Mouse (Mus musculus) urinary bladder, postnatal 36 days (tissue): ENCODE data around the gene Gm17655.
"Not testable (repeated sequence)": the region's sequence is repeated elsewhere in the genome, so short reads cannot be mapped to it uniquely, and the experiment has no call there.

Source experiments
- DNase-seq, 2 experiments: peaks; one replicate each; pipeline ENCODE4 v3.0.0; 2022; ENCODE audit warnings: low spot score in 2 of 2, mixed read lengths in 1 of 2

Gm17655 gene

DNA sequence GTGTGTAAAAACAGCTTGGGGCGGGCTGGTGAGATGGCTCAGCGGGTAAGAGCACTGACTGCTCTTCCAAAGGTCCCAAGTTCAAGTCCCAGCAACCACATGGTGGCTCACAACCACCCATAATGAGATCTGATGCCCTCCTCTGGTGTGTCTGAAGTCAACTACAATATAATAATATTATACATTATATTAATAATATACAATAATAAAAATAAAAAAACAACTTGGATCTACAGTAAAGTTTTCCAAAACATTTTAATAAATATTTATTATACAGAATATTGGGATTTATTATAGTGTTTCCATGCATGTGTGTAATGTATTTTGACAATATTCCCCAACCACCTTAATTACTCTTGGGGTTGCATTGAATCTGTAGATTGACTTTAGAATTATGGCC is at the start of gene Gm17655:
Gm17655 (minus strand) TSS at position 101 of the 400 bp plus-strand sequence.
- DNase-seq: not testable (repeated sequence)

DNA sequence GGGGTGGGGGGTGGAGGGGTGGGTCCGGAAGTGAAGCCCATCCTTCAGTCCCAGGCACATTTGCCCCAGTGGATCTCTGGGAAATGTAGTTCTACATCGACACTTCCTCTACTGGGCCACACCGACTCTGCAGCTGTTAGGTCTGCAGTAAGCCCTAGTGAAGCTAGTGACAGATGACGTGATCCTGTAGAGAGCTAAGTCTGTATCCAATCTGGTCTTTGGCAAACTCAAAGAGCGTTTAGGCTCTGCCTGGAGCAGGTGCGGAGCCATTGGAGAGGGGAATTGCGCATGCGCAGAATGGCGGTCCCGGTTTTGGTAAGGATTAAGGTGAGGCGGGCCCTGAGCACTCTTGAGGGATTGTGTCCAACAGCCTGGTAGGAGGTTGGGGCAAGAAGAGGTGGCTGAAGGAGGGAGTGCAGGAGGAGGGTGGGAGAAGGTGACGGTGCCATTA is 37.7 kb upstream of the Gm17655 start, which contains the start of gene Zfp605:
Zfp605 (plus strand) TSS at position 102 of the 451 bp plus-strand sequence.
- peak; percentile 80 to 84 for DNase-seq

DNA sequence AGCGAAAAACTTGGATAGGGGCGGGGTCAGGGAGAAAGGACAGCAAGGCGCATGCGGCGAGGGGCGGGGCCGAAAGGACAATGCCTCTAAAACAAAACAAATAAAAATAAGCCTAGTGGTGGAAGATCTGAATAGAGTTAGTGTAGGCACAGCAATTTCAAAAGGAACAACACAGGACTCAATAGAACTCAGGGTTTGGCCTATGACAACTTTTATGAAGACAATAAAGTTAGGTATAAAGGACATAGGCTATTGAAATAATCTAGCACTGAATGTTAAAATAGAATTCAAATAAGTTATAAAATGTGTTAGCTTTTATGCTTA is 36.0 kb upstream of the Gm17655 start:
- DNase-seq: no peak

DNA sequence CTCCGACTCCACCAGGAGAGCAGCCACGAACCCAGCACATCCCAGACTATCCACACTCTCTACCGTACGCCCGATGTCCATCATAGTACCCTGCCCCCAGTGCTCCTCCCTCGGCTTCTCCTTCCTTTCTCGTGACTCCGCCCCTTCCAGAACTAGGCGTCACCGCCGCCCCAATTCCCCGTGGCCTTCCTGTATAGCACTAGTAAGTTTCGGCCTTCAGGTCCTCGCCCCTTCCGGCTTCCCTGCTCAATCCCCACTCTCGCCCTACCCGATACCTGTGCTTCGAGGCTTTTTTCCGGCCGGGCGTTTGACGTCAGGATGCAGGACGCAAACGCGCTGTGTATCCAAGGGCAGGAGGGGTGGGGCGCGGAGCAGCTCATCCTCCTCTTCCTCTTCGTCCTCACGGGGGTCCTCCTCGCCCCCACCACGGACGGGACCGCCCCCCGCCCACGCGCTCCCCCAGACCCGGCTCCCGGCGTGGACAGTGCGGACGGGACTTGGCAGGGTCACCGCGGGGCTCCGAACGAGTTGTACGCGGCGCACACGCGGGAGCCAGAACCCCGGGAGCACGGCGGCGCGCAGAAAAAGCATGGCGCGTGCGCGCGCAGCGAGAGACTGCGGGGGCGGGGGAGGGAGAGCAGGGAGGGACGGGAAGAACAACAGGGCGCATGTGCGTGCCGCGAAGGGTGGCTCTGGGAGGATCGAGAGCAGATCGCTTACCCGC is 35.4 kb upstream of the Gm17655 start, which contains the start of gene Gtpbp6:
Gtpbp6 (minus strand) TSS at position 617 of the 724 bp plus-strand sequence.
- peak; percentile 92 to 96 for DNase-seq

DNA sequence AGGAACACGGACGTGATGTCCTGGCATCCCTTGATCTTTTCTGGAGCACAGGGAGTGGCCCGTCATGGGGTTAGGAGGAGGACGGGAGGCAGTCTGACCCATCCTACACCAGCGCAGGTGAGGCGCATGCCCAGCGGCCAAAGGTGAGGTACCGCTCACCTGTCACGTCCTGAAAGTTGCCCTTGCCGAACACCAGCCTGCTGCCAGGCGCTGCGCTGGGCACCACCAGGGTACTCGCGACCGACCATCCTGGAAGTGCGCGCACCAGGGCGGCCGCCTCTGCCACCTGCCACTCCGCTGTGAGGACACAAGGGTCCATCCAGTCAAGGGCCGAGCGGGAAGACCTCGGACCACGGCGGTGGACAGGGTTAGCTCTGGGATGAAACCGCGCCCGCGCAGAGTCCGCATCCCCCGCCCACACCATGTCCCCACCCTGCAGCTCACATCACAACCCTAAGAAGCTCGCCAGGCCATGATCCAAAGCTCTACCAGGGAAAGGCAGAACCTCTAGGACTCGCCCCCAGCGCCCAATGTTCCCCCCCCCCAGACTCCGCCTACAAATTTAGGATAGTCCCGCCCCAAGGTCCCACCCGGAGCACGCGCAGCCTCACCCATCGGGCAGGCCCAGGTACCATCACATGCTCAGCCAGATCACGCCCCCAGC is 34.7 kb upstream of the Gm17655 start:
- DNase-seq: no peak

DNA sequence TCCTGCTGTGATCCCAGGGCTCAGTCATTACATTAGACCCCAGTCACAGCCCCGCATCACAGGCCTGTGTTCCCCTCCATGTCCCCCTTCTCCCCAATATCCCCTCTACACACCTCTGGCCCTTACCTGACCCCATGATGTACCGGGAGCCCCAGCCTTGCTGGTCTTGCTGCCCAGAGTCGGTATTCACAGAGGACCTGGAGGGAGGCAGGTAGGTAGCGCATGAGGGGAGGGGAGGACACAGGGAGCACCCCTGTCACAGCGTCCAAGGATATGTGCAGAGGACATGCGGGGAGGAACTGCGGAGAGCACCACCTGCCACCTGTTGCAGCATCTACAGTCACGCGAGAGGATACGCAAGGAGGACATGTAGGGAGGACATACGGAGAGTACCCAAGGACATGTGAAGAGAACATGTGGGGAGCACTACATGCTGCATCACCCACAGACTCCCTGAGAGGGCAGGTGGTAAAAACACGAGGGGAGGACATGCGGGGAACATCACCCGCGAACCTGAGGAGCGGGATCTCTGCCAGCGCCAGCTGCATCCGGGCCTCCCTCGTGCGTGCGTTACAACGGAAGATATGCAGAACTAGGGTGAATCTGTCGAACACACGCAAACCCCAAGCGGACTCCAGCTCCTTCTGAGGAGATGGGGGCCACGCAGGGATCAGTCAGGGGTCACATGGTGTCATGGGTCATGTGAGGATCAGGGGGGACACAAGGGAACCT is 34.0 kb upstream of the Gm17655 start:
- no peak for DNase-seq

DNA sequence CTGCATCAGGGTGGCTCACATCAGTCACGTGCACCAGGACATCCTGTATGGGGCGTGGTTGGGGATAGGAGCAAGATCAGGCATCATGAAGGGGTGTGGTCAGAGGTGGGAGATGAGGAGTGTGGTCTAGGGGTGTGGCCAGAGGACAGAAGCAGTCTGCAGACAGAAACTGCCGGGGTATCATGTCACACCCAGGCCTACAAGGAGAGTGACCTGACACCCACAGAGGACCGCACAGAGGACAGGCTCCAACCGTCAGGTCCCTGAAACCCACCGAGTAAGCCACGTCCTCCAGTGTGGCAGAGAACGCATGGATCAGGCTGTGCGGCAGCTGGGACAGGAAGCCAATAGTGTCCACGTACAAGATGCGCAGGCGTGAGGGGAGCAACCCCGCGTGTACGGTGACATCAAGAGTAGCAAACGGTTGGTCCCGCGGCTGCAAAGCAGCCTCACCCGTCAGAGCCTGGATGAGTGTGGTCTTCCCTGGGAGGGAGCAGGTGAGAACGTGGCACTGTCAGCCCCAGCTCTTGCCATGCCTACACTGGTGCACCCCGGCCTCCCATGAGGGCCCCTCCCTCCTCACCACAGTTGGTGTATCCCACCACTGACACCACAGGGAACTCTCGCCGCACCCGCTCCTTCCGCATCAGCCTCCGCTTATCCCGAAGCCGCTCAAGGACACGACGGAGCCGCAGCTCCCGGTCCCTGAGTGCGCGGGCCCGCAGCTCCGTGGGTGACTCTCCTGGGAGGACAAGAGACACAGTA is 32.5 kb upstream of the Gm17655 start:
- no peak for DNase-seq

DNA sequence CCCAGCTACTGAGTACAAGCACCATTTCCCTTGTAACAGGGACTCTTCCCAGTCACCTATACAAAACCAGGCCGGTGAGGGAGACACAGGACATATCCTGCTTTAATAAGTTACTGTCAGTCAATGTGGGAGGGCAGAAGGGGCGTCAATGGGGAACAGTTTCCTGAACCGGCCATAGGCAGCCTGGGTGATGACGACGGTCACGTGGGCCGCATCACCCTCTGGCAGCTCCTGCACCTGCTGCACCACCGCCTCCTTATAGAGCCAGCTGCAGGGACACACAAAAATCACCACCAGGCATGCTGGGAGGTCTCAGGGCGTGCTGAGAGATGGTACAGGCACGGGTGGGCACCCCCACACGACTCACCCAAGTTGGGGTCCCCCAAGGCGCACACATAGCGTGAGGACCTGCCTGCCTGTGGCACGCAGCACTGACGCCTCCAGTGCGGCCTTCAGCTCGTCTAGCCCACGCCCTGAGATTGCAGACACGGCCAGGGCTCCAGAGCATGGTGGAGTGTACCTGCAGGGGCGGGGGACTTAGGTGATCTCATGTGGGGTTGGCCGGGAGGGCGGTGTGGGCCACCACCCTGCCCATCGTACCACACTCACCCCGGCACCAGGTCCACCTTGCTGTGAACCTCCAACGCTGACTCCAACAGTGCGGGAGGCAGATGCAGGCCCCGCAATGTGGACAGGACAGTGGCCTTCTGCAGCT is 31.7 kb upstream of the Gm17655 start:
- DNase-seq: no peak

DNA sequence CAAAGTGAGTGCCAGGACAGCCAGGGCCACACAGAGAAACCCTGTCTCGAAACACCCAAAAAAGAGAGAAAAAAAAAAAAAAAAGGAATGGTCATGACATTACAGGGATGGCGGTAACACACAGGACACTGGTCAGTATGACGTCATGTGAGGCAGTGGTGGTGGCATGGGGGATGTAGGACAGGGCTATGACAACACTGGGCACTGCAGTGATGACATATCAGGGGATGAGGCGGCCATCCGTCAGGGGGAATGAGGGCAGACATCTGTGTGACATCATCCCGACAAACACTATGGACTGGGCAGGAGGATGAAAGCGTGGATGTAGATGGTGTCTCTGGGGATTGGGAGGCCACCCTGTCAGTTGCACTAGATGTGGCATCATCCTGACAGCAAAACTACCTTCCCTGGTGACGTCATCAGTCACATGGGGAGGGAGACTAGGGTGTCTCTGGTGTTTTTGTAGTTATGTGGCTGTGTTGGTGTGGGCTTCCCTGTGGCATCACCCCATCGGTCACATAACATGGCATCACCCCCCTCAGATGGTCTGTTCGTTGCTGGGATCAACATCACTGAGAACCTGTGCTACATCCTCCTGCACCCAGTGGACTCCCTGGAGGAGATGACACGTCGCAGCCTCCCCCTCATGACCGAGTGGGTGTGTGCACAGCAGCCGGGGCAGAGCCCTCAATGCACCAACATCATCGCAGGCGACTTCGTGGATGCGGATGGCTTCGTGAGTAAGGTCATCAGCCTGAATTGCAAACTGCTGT is 30.7 kb upstream of the Gm17655 start:
- no peak for DNase-seq

DNA sequence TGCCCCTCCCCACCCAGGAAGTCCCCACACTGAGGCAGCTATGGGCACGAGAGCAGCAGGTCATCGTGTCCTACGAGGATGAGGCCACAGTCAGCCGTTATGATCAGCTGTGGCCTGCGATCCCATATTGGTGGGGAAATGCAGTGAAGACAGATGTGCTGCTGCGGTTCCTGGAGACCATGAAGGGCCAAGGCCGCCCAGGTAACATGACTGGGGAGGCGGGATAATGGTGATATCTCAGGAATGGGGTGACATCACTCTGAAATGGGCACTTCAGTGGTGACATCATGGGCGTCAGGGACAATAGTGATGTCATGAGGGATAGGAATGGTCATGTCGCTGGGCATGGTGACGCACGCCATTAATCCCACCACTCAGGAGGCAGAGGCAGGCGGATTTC is 30.1 kb upstream of the Gm17655 start:
- DNase-seq: no peak

DNA sequence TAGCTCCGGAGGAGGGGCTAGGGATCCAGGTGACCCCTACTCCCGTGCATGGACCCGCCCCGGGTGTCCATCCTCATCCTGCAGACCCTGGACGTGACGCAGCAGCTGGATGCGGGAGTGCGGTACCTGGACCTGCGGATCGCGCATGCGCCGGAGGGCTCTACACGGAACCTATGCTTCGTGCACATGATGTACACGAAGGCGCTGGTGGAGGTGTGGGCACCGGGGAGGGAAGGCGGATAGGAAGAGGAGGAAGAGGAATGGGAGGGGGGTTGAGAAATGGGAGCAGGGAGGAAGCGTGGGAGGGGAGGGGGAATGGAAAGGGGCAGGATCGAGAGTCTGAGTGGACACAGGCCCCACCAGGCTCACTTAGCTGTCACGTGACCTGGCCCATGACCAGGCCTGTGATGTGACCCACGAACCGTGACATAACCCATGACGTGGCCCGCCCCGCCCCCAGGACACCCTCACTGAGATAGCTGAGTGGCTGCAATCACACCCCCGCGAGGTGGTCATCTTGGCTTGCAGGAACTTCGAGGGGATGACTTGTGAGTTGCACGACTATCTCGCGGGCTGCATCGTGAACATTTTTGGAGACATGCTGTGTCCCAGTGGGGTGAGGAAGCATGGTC is 29.5 kb upstream of the Gm17655 start:
- DNase-seq: no peak

DNA sequence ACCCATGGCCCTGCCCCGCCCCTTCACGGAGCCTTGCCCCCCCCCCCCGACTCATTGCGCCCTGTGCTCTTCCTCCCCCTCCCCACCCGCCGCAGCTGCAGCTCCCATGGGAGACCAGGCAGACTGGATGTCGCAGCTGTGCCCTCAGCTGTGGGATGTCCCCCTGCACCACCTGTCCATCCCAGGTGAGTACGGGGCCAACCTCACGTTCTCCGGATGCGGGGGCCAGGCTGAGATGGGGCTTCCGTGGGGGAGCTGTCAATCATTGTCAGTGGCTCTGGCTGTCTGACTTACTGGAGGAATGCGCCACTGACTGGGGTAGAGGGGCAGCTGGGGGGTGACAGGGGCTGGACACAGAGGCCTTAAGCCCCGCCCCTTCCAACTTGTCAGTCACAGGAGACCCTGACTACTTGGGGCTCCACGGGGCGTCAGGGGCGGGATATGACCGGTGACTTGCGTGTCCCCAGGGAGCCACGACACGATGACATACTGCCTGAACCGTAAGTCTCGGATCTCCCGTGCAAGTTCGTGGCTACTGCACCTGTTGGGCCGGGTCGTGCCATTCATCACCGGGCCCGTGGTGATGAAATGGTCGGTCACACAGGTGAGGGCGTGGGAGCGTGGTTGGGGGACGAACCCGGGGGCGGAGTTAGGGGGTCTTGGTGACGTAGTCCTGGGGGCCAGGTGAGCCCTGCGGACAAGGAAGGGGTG is 28.8 kb upstream of the Gm17655 start:
- DNase-seq: no peak

DNA sequence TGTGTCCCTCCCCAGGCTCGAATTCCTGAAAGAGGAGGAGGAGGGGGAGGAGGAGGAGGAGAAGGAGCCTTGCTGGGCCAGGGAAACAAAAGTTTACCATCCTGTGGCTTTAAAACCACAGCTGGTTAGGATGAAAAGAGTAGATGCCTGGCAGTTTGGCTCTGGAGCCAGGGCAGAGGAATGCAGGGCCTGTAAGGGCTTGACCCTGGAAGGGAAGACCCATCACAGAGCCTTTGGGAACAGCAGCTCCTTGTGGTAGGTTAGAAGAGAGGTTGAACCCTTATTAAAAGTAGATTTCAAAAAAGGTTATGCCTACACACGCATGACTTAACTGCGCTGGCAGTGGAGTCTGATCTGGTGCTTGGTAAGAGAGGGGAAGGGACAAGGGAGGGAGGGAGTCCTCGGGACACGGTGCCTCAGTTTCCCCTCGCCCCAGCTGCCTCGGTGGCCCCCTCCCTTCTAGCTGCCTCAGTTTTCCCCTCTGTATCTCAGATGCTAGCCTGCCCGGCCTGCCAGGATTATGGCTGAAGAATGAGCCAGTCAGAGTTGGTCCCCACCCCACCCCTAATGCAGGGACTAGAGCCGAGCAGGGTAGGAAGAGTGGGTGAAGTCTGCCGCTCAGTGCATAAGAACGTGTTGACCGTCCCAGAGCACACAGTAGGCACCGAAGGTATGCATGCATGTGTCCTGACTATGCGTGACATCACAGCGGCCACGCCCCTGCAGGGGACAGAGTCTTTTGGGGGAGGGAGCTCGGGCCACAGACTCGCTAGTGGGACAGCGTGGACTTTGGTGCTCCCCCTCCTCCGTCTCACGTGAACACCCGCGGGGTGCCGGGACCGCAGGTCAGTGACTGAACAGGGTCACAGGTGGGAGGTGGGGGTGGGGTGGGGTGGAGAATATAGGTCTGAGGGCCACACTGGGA is 27.6 kb upstream of the Gm17655 start, which contains the start of gene Plcxd1:
Plcxd1 (plus strand) TSS at position 314 of the 925 bp plus-strand sequence.
- no peak for DNase-seq

DNA sequence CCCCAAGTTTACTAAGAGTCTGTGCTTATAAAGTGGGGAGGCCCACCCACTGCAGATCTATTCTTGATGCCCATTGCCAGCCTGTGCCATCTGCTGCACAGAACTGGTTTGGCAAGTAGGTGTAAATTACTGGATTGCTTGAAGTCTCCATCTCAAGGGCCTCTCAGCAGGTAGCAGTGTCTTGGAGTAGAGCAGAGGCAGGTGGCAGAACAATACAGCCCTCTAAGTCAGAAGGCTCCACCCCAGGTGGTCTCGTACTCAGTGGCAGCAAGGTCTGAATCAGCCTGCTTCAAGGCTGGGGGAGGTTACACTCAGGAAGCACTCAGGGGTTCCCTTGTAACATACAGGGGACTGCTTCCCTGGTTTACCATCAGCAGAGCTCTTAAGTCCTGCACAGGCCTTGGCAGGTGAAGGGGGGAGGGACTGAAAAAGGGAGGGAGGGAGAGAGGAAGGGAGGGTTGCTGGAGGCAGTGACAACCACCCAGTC is 26.7 kb upstream of the Gm17655 start:
- no peak for DNase-seq

DNA sequence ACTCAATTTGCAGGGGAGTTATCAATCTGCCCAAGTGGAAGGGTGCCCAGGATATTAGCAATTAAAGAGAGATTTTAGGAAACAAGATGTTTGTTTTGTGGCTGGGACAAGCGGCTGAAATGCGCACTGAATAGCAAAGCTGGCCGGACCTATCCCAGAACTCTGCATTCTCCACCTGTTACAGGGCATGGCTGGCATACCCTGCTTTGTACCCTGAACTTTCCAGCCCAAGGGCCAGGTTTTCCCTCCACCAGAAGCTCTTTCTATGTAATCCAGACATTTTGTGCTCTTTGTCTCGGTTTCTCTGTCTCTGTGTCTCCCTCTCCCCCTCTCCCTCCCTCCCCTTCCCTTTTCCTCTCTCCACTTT is 22.5 kb upstream of the Gm17655 start:
- DNase-seq: no peak

DNA sequence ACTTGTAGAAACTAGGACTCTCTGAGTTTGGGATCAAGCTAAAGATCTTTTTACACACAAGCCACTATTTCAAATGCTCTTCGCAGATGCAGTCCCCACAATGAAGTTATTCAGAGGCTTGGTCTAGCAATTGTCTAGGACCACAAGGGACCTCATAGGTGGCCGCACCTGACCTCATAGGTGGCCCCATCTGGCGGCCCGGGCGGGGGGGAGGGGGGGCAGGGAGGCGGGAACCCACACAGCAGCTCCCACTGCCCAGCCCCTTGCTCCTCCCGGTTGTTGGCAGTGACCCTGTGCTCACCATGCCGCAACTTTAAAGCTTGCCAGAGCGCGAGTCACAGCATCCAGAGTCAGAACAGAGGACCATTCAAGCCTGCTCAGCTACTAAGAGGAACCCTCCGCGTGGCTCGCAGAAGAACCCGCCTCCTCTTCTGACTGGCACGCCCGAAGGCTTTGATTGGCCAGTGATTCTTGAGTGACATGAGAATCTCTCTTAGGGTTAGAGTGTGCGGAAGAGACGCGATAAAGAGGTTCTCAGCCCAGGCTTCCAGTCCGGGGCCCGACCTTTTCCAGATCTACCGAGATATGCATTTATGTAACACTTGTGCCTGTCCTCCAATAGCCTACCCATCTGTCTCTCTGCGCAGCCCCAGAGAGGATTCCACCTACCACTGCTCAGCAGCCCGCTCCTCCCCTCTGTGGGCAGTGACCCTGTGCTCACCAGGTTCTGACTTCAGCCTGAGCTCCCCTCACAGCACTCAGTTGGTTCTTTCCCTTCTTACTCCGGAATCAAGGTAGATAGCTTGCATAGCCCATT is 21.9 kb upstream of the Gm17655 start, which contains the start of gene Gm35315:
Gm35315 (minus strand) TSS at position 391 of the 817 bp plus-strand sequence.
- peak; percentile 76 to 86 for DNase-seq

DNA sequence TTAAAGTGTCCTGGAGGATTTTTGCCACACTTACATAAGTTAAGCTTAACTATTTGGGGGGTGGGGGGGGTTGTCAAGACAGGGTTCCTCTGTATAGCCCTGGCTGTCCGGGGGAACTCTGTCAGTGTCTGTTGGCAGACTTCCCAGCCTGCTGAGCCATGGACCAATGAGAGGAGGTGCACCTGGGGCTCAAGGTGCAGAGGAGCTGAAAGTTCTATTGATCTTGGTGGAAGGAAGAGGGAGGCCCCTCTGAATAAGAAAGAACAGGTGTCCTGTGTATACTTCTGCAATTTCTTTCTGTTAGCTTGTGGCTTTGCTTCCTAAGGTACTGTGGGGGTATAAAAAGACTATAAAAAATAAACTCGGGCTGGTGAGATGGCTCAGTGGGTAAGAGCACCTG is 19.2 kb upstream of the Gm17655 start:
- no peak for DNase-seq
